Mouse (Mus musculus) stomach, embryonic 15.5 days (tissue): ENCODE data around the gene Pdlim4. TPM values are rescaled to one million over a fixed set of nuclear protein-coding genes. Genes with fewer than 3 reads are reported as not detected.

Experiments
- ATAC-seq: fragments of 200-750 bp; cut with Nextera tagmentation; 2 replicates; pipeline ENCODE4 v1.8.0; 2017; ENCODE audit warnings: low read depth, moderate number of reproducible peaks, moderate TSS enrichment; ENCODE audit not compliant: insufficient read depth, low FRiP score
- H3K27ac ChIP-seq: fragments of 300-500 bp; sonication (generic); 2 replicates; pipeline ENCODE4 v1.5.1; 2015; ENCODE audit warnings: mild to moderate bottlenecking, inconsistent platforms
- H3K27me3 ChIP-seq: fragments of 300-500 bp; sonication (generic); replicated peaks from 2 replicates; pipeline ENCODE4 v1.6.1; 2015; ENCODE audit warnings: inconsistent platforms
- H3K36me3 ChIP-seq: fragments of 300-500 bp; sonication (generic); 2 replicates; pipeline ENCODE4 v1.6.1; 2015; ENCODE audit warnings: inconsistent platforms
- H3K4me1 ChIP-seq: fragments of 300-500 bp; sonication (generic); 2 replicates; pipeline ENCODE4 v1.6.1; 2015; ENCODE audit warnings: inconsistent platforms
- H3K4me2 ChIP-seq: fragments of 300-500 bp; sonication (generic); 2 replicates; pipeline ENCODE4 v1.6.1; 2015; ENCODE audit warnings: mild to moderate bottlenecking, inconsistent platforms
- H3K4me3 ChIP-seq: fragments of 300-500 bp; sonication (generic); replicated peaks from 2 replicates; pipeline ENCODE4 v1.5.1; 2015; ENCODE audit warnings: inconsistent platforms
- H3K9ac ChIP-seq: fragments of 300-500 bp; sonication (generic); 2 replicates; pipeline ENCODE4 v1.6.1; 2015; ENCODE audit warnings: inconsistent platforms
- H3K9me3 ChIP-seq: fragments of 300-500 bp; sonication (generic); 2 replicates; pipeline ENCODE4 v1.6.1; 2016; ENCODE audit warnings: inconsistent platforms
- WGBS: fragments of 180-500 bp; shearing (Covaris S2); methylation state at CpG from one replicate; pipeline ENCODE4 v1.1.7; 2015; 5-methylcytosine and 5-hydroxymethylcytosine counted together
- polyA plus RNA-seq: library from polyadenylated mRNA; unstranded; fragments of >200 nt; fragmentation: Nextera tagmentation; extraction: Ambion mirVana; gene quantifications from 2 replicates; pipeline ENCODE4 v1.2.1, GENCODE M21; 2015

Pdlim4 gene
- polyA plus RNA-seq, 1 experiment from 2014 or later = 52.0 TPM

DNA sequence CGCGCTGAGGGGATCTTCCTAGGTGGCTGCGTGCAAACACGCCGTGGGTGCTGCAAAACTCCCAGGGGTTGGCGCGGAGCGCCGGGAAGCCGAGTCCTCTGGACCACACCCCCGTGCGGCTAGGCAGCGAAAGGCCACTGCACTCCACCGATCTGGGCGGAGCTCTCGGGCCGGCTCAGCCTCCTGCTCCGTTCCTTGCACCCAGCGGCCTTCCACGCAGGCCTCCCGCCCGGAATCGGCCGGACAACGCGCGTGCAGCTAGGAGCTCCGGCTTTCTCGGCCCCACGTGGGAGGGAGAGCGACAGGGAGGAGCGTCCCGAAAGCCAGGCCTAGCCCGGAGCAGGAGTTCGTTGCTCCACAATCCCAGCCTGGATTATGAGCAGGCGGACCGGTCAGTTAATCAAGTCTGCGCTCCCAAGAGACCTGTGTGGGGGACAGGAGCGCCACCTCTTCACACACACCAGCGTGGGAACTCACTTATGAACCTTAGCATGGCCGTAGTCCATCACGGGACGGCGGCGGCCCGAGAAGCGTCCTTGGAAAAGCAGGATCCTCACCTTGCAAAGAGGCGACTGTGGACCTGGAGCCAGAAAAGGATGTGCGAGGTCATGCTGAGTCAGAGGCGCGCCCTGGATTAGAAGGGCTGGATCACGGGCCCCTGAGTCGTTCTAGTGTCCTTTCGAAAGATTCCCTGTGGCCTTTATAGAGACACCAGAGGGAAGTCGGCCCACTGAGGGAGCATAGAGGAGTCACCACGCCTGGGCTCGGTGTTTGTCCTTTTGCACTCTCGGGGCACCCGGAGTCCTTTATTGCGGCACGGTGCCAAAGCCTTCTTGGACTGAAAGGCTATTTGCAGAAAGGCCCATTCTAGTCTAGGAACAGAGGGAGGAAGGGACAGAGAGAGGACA, 40.5 kb downstream of the Pdlim4 start, which contains the start of gene Slc22a4:
Slc22a4 (minus strand) TSS at position 47 of the 908 bp plus-strand sequence.
- peak within 1 kb of the TSS; percentile 4; the same call in 1 of the 2 replicates for H3K9ac ChIP-seq
- H3K4me2 ChIP-seq = peak within 1 kb of the TSS; percentile 78
- no peaks in the 10 kb centered on the region for H3K36me3 ChIP-seq
- 4% methylated on average over 61 of the region's 61 CpGs for WGBS
- H3K27me3 ChIP-seq = peaks cover 12% of the 10 kb centered on the region; the same call in 1 of the 2 replicates
- peak; percentile 89 for ATAC-seq
- no peak within 1 kb of the TSS for H3K27ac ChIP-seq
- H3K4me3 ChIP-seq = peak within 1 kb of the TSS; percentile 48
- H3K9me3 ChIP-seq = no peaks in the 10 kb centered on the region
- H3K4me1 ChIP-seq = peaks cover 7% of the 10 kb centered on the region

DNA sequence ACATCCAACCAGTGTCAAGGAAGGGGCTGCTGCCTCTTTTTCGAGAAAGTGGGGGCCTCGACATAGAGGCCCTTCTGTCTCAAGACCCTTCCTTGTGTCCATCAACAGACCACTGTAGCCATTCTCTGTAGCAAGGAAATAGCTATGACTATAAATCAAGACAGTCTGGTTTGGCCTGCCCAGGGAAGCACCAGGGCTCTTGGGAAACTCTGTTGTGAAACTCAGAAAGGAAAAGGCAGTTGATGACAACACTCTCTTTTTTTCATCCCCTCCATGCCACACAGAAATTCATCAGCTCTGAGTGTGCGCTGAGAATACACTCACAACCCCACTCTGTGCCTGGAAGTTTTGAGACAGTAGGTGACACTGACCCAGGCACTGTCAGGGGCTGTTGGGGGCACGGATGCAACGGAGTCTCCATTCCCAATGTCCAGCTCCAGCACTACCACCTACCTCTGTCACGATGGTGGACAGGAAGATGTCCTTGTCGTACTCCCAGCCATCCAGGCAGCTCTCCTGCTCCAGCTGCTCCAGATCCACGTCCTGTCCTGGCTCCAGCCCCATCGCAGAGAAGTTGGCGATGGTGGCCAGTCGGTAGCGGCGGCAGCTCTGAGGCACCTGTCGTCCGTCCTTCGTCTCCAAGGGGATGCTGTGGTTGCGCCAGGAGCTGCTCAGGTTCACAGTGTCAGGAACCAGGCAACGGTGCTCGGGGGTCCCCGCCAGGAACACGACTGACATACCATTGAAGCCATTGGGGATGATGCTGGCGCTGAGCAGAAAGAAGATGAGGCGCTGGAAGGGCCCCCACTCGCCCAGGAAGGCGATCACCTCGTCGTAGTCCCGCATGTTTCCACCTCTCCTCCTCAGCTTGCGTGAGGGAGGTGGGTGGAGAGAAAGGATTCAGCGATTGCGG, 41.4 kb downstream of the Pdlim4 start:
- H3K4me1 ChIP-seq = peaks cover 7% of the 10 kb centered on the region
- no peak overlapping the region for H3K27ac ChIP-seq
- peaks cover 12% of the 10 kb centered on the region; the same call in 1 of the 2 replicates for H3K27me3 ChIP-seq
- no peak for ATAC-seq
- no peaks in the 10 kb centered on the region for H3K9me3 ChIP-seq
- peak overlapping the region; percentile 78 for H3K4me2 ChIP-seq
- H3K4me3 ChIP-seq = peak overlapping the region; percentile 48
- H3K36me3 ChIP-seq = no peaks in the 10 kb centered on the region
- H3K9ac ChIP-seq = 0 out of 2 replicates have a peak overlapping the region, but pooled peaks have one; percentile 4
- WGBS = 16% methylated on average over 31 of the region's 31 CpGs

DNA sequence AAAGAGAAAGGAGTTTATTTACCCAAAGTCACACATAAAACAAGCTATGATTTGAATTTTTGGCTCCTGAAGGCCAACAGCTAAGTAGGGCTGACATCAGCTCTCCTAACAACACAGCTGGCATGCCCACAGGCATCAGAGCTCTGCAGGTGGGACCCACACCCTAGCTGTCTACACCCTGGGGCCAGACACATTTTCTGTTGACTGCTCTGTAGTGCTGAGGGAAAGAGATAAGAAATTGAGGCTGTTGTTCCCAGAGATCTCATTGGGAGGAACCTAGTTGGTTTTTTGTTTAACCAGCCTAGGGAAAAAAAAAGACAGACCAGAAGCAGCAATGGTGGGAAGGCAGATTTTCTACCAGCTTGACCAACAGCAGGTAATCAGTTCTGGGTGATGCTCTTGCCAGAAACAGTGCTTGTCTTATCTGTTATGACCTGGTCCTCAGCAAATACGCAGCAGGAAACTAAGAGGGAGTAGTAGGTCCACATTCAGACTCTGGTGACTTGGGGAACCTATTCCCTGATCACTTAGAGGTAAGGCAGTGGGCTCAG, 42.2 kb downstream of the Pdlim4 start:
- WGBS = 74% methylated on average over 1 of the region's 1 CpGs
- Histone ChIP-seq H3K27me3 (peaks cover 12% of the 10 kb centered on the region; the same call in 1 of the 2 replicates), H3K4me3 (0 out of 2 replicates have a peak overlapping the region, but pooled peaks have one; percentile 8), H3K9ac (no peak overlapping the region), H3K27ac (no peak overlapping the region), H3K4me1 (peaks cover 7% of the 10 kb centered on the region), H3K36me3 (no peaks in the 10 kb centered on the region), H3K9me3 (no peaks in the 10 kb centered on the region), H3K4me2 (no peak overlapping the region)
- peak; percentile 88 for ATAC-seq

DNA sequence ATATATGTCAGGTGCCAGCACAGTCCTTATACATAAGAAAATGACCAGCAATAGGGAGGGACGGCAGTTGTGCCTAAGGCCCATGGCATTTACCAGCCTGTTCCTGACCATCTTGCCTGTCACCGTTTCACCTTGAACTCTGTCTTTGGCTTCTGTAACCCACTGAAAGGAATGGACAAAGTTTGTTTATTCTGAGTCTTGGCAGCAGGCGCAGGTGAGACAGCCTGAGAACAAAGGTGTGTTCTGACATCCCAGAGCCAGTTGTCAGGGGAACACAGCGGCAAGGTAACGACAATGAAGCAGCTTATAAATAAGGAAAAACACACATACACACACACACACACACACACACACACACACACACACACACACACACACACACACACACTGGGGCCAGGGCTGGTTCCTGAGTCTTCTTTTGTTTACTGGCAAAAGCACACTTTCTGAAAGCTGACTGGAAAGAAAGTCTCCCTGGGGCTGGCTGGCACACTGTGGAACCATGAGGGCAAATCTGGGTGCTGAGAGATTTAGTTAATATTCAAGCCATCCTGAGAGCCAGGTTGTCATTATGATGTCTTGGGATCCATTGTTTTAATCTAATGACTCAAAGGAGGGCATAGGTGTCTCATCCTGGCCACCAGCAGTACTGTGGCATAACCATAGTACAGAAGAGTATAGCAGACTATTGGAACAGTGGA, 47.3 kb downstream of the Pdlim4 start:
- Histone ChIP-seq H3K4me2 (no peak overlapping the region), H3K27ac (no peak overlapping the region), H3K4me1 (no peaks in the 10 kb centered on the region), H3K9ac (no peak overlapping the region), H3K4me3 (no peak overlapping the region), H3K27me3 (no peaks in the 10 kb centered on the region), H3K9me3 (no peaks in the 10 kb centered on the region), H3K36me3 (no peaks in the 10 kb centered on the region)
- ATAC-seq = no peak
- 64% methylated on average over 5 of the region's 5 CpGs for WGBS

DNA sequence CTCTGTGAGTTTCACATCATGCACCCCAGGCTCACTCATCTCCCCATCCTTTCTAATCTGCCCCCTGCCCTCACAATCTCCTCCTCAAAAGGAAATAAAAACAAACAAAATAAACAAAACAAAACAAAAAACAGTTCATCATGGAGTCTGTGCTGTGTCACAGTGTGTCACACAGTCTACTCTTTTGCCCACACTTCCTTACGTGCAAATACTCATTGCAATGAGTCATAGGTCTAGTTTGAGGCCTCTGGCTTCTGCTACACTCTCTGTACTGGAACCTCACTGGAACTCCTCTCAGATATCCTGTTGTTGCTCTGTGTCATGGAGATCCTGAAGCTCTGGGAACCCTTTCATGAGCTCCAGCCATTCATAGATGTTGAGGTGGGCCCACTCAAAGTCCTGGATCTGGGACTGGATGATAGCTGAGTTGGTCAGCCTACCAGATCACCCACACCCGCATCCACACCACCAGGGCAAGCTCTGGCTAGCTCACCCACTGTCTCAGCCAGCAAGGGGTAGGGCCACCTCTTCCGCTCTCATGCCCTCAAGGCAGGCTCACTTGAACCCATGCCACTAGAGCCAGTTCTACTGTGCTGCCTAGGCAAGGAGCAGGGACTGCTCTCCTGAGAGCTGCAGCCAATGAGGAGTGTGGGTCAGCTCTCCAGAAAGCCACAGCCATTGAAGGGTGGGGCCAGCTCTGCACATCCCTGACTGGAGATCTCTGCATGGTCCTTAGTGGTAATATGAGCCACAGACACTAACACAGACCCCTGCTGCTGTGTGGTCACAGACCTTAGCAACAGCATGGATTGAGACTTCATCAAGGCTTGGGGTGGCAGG, 49.7 kb downstream of the Pdlim4 start:
- no peak overlapping the region for H3K4me2 ChIP-seq
- H3K36me3 ChIP-seq = no peaks in the 10 kb centered on the region
- no peak overlapping the region for H3K27ac ChIP-seq
- no peak overlapping the region for H3K4me3 ChIP-seq
- H3K27me3 ChIP-seq = no peaks in the 10 kb centered on the region
- WGBS = 81% methylated on average over 3 of the region's 3 CpGs
- no peak overlapping the region for H3K9ac ChIP-seq
- ATAC-seq = 0 out of 2 replicates have a peak, but pooled peaks have one; percentile 31
- H3K9me3 ChIP-seq = no peaks in the 10 kb centered on the region
- no peaks in the 10 kb centered on the region for H3K4me1 ChIP-seq

DNA sequence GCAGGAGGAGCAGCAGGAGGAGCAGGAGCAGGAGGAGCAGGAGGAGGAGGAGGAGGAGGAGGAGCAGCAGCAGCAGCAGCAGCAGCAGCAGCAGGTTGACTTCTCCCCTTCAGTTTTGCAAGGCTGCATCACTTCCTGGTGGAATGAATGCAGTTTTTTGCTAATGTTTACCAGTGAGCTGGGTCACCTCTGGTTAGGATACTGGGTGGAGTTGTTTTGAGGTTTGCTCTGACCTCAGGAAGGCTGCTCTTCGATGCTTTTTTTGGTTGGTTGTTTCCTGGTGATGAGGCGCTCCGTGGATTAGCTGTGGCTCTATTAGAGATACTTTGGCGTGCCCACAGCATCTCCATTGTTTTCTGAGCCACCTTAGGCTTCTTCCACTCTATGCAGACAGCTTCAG, 51.2 kb downstream of the Pdlim4 start:
- no peak overlapping the region for H3K9ac ChIP-seq
- no peak overlapping the region for H3K4me3 ChIP-seq
- no peaks in the 10 kb centered on the region for H3K27me3 ChIP-seq
- no peak overlapping the region for H3K27ac ChIP-seq
- H3K4me2 ChIP-seq = no peak overlapping the region
- no peaks in the 10 kb centered on the region for H3K4me1 ChIP-seq
- ATAC-seq = no peak
- WGBS = 79% methylated on average over 4 of the region's 4 CpGs
- H3K36me3 ChIP-seq = no peaks in the 10 kb centered on the region
- no peaks in the 10 kb centered on the region for H3K9me3 ChIP-seq

DNA sequence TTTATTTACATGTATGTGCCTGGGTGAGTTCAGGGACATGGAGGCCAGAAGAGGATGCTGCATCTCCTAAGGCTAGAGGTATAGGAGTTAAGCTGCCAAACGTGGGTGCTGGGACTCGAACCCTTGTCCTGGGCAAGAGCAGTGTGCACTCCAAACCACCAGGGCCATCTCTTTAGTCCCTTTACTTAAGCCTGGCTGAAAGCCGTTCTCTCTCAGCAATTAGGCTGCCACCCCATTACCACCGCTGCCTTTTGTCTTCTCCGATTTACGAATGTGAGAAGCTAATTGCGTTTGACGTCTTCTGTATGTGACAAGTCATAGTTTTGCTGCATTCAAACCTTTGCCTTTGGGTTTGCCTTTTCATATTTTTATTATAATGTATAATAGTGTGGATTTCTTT, 52.8 kb downstream of the Pdlim4 start:
- ATAC-seq = no peak
- no peaks in the 10 kb centered on the region for H3K4me1 ChIP-seq
- H3K4me3 ChIP-seq = no peak overlapping the region
- WGBS = 79% methylated on average over 8 of the region's 8 CpGs
- no peak overlapping the region for H3K27ac ChIP-seq
- no peak overlapping the region for H3K4me2 ChIP-seq
- H3K9me3 ChIP-seq = no peaks in the 10 kb centered on the region
- H3K27me3 ChIP-seq = no peaks in the 10 kb centered on the region
- no peaks in the 10 kb centered on the region for H3K36me3 ChIP-seq
- no peak overlapping the region for H3K9ac ChIP-seq

DNA sequence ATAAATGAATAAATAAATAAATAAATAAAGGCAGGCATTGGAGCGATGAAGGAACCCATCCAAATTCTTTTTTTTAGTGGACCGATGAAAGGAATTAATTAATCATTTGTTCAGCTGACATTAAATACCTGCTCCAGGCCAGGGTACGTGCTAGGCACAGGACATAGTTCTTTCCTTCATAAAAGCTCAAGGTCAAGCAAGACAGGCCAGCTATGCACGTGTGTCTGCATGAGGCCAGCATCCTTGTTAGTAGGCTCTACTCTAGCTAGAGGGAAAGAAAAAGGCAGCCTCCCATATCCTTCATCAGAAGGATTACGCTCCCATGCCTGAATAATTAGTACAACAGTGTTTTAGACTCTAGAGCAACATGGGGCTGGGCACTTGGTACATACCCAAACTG, 55.9 kb downstream of the Pdlim4 start:
- WGBS = 82% methylated on average over 5 of the region's 5 CpGs
- Histone ChIP-seq H3K9ac (no peak overlapping the region), H3K27me3 (no peaks in the 10 kb centered on the region), H3K4me3 (no peak overlapping the region), H3K27ac (no peak overlapping the region), H3K36me3 (no peaks in the 10 kb centered on the region), H3K4me1 (no peaks in the 10 kb centered on the region), H3K4me2 (no peak overlapping the region), H3K9me3 (no peaks in the 10 kb centered on the region)
- no peak for ATAC-seq

DNA sequence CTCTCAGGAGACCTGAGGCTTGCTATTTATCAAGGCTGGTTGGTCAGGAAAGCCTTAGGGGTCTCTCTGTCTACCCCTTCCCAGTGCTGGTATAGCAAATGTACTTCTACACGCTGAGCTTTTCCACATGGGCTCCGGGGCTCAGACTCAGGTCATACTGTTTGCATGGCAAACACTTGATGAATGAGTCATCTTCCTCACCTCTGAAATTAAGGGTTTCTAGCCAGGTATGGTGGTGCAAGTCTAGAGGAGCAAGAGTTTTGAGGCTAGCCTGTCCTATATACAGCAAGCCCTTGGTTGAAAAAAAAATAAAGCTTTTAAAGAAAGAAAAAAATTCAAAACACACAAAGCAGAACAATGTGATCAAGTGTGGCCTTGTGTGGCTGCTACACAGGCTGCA, 57.6 kb downstream of the Pdlim4 start:
- Histone ChIP-seq H3K9me3 (no peaks in the 10 kb centered on the region), H3K9ac (no peak overlapping the region), H3K27me3 (no peaks in the 10 kb centered on the region), H3K4me3 (no peak overlapping the region), H3K4me2 (no peak overlapping the region), H3K4me1 (no peaks in the 10 kb centered on the region), H3K27ac (no peak overlapping the region), H3K36me3 (no peaks in the 10 kb centered on the region)
- no peak for ATAC-seq
- 59% methylated on average over 2 of the region's 2 CpGs for WGBS

DNA sequence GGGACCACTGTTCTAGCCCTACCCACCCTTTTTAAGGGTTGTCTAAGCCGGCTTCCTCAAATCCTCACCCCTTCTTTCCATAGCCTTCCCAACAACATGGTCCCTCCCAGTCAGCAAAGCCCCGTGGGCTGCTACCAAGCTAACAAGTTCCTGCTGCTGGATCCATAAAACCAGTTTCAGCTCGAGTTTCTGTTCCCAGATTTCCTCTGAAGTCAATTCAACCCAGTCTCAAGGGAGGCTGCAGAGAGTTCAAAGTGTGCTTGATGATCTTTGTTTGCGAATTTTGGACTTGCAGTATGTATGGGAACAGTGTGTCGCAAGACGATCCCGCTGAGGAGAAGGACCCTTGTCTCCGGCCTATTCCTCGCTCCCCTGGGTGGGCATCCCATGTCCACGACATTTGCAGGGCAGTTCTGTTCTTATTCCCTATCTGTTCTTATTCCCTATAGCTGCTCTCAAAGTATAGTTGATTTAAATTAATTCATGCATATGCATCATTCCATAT, 60.3 kb downstream of the Pdlim4 start:
- Histone ChIP-seq H3K9ac (no peak overlapping the region), H3K4me2 (no peak overlapping the region), H3K27ac (no peak overlapping the region), H3K36me3 (no peaks in the 10 kb centered on the region), H3K9me3 (no peaks in the 10 kb centered on the region), H3K4me3 (no peak overlapping the region), H3K4me1 (no peaks in the 10 kb centered on the region), H3K27me3 (no peaks in the 10 kb centered on the region)
- ATAC-seq = no peak
- 75% methylated on average over 10 of the region's 10 CpGs for WGBS
